Mouse (Mus musculus) midbrain, embryonic 11.5 days (tissue): ENCODE results near the gene B3gntl1. TPM values are rescaled to one million over a fixed set of nuclear protein-coding genes. Genes with fewer than 3 reads are reported as not detected.
A peak's percentile ranks its signal among the peaks of the same experiment; 100 is the strongest.

Experiments used
- ATAC-seq: fragments of 200-750 bp; cut with Nextera tagmentation; 2 replicates; pipeline ENCODE4 v1.8.0; 2017; ENCODE audit warnings: moderate TSS enrichment, moderate library complexity; ENCODE audit not compliant: low FRiP score
- DNase-seq: peaks from one replicate; pipeline ENCODE4 v3.0.0; 2015; ENCODE audit warnings: low spot score; ENCODE audit errors: missing footprints
- H3K27ac ChIP-seq: fragments of 300-500 bp; sonication (generic); 2 replicates; pipeline ENCODE4 v1.5.1; 2014; ENCODE audit warnings: low read depth, low read length
- H3K27me3 ChIP-seq: fragments of 300-500 bp; sonication (generic); 2 replicates; pipeline ENCODE4 v1.6.1; 2014; ENCODE audit warnings: mild to moderate bottlenecking, low read length, moderate library complexity, mixed read lengths; ENCODE audit not compliant: control insufficient read depth, insufficient read depth
- H3K36me3 ChIP-seq: fragments of 300-500 bp; sonication (generic); 2 replicates; pipeline ENCODE4 v1.6.1; 2014; ENCODE audit warnings: mild to moderate bottlenecking, low read length, moderate library complexity, mixed read lengths; ENCODE audit not compliant: control insufficient read depth, insufficient read depth
- H3K4me1 ChIP-seq: fragments of 300-500 bp; sonication (generic); 2 replicates; pipeline ENCODE4 v1.6.1; 2014; ENCODE audit warnings: low read length; ENCODE audit not compliant: control insufficient read depth, insufficient read depth
- H3K4me2 ChIP-seq: fragments of 300-500 bp; sonication (generic); 2 replicates; pipeline ENCODE4 v1.6.1; 2014; ENCODE audit warnings: mild to moderate bottlenecking, moderate library complexity
- H3K4me3 ChIP-seq: fragments of 300-500 bp; sonication (generic); 2 replicates; pipeline ENCODE4 v1.5.1; 2014; ENCODE audit warnings: low read depth, low read length
- H3K9ac ChIP-seq: fragments of 300-500 bp; sonication (generic); 2 replicates; pipeline ENCODE4 v1.6.1; 2014; ENCODE audit warnings: low read length
- H3K9me3 ChIP-seq: fragments of 300-500 bp; sonication (generic); 2 replicates; pipeline ENCODE4 v1.6.1; 2016; ENCODE audit warnings: low read length; ENCODE audit not compliant: control insufficient read depth
- WGBS: fragments of 180-500 bp; shearing (Covaris S2); extraction: QIAGEN DNeasy Blood & Tissue Kit; methylation state at CpG from one replicate; pipeline ENCODE4 v1.1.7; 2014; 5-methylcytosine and 5-hydroxymethylcytosine counted together
- polyA plus RNA-seq: library from polyadenylated mRNA; unstranded; fragments of >200 nt; fragmentation: Nextera tagmentation; extraction: Ambion mirVana; gene quantifications from 2 replicates; pipeline ENCODE4 v1.2.1, GENCODE M21; 2014

The B3gntl1 gene
- 5.2 and 5.6 TPM in 2 replicates for polyA plus RNA-seq

GRCm38 (mm10) chr11:121672990-121673572 lies at the start of gene B3gntl1:
Gene B3gntl1, minus strand, starts transcription at chr11:121673153.
- H3K9ac ChIP-seq: peak within 1 kb of the TSS; percentile 76
- H3K4me3 ChIP-seq: peak within 1 kb of the TSS; percentile 60
- peak within 1 kb of the TSS; percentile 58 for H3K27ac ChIP-seq
- peak; percentile 100 for DNase-seq
- peaks cover 7% of the 10 kb centered on the region for H3K4me1 ChIP-seq
- H3K27me3 ChIP-seq: no peaks in the 10 kb centered on the region
- no peaks in the 10 kb centered on the region for H3K36me3 ChIP-seq
- WGBS: under 1% methylated on average over 46 of the region's 46 CpGs
- H3K4me2 ChIP-seq: peak within 1 kb of the TSS; percentile 75
- no peaks in the 10 kb centered on the region for H3K9me3 ChIP-seq
- ATAC-seq: peak; percentile 100

- no peak overlapping the region for H3K27ac ChIP-seq
- DNase-seq (no peak), ATAC-seq (no peak)
- H3K9ac ChIP-seq: no peak overlapping the region
- no peak overlapping the region for H3K4me2 ChIP-seq
- H3K4me1 ChIP-seq: no peaks in the 10 kb centered on the region
- H3K4me3 ChIP-seq: no peak overlapping the region
- no peaks in the 10 kb centered on the region for H3K27me3 ChIP-seq
- H3K36me3 ChIP-seq: no peaks in the 10 kb centered on the region
- no peaks in the 10 kb centered on the region for H3K9me3 ChIP-seq
- 74% methylated on average over 2 of the region's 2 CpGs for WGBS
Measured at GRCm38 (mm10) chr11:121722434-121722833, 49.5 kb upstream of the B3gntl1 start.

GRCm38 (mm10) chr11:121720752-121721151 lies 47.8 kb upstream of the B3gntl1 start:
- WGBS: 89% methylated on average over 3 of the region's 3 CpGs

GRCm38 (mm10) chr11:121717724-121718123 lies 44.8 kb upstream of the B3gntl1 start:
- H3K36me3 ChIP-seq: no peaks in the 10 kb centered on the region
- WGBS: 65% methylated on average over 6 of the region's 6 CpGs
- H3K9me3 ChIP-seq: no peaks in the 10 kb centered on the region
- DNase-seq (no peak), ATAC-seq (no peak)
- no peak overlapping the region for H3K27ac ChIP-seq
- no peaks in the 10 kb centered on the region for H3K27me3 ChIP-seq
- H3K4me3 ChIP-seq: no peak overlapping the region
- no peaks in the 10 kb centered on the region; the same call in 1 of the 2 replicates for H3K4me1 ChIP-seq
- no peak overlapping the region for H3K9ac ChIP-seq
- H3K4me2 ChIP-seq: no peak overlapping the region

More at GRCm38 (mm10) chr11:121720752-121721151, 47.8 kb upstream of the B3gntl1 start:
- Histone ChIP-seq H3K9me3 (no peaks in the 10 kb centered on the region), H3K27me3 (no peaks in the 10 kb centered on the region), H3K4me3 (no peak overlapping the region), H3K4me1 (no peaks in the 10 kb centered on the region; the same call in 1 of the 2 replicates), H3K27ac (no peak overlapping the region), H3K4me2 (no peak overlapping the region), H3K9ac (no peak overlapping the region), H3K36me3 (no peaks in the 10 kb centered on the region)
- ATAC-seq: no peak
- no peak for DNase-seq

GRCm38 (mm10) chr11:121714745-121715485 lies 42.0 kb upstream of the B3gntl1 start:
- no peak for ATAC-seq
- H3K27me3 ChIP-seq: no peaks in the 10 kb centered on the region
- H3K27ac ChIP-seq: no peak overlapping the region
- WGBS: 90% methylated on average over 2 of the region's 2 CpGs
- no peak overlapping the region for H3K9ac ChIP-seq
- no peak overlapping the region for H3K4me2 ChIP-seq
- no peak for DNase-seq
- H3K36me3 ChIP-seq: no peaks in the 10 kb centered on the region
- H3K4me1 ChIP-seq: no peaks in the 10 kb centered on the region; the same call in 1 of the 2 replicates
- no peaks in the 10 kb centered on the region for H3K9me3 ChIP-seq
- no peak overlapping the region for H3K4me3 ChIP-seq

GRCm38 (mm10) chr11:121713569-121713968 lies 40.6 kb upstream of the B3gntl1 start:
- H3K36me3 ChIP-seq: no peaks in the 10 kb centered on the region
- no peaks in the 10 kb centered on the region; the same call in 1 of the 2 replicates for H3K4me1 ChIP-seq
- no peaks in the 10 kb centered on the region for H3K9me3 ChIP-seq
- H3K4me2 ChIP-seq: no peak overlapping the region
- ATAC-seq (no peak), DNase-seq (no peak)
- WGBS: 87% methylated on average over 2 of the region's 2 CpGs
- no peak overlapping the region for H3K9ac ChIP-seq
- H3K27me3 ChIP-seq: no peaks in the 10 kb centered on the region
- H3K27ac ChIP-seq: no peak overlapping the region
- no peak overlapping the region for H3K4me3 ChIP-seq

- DNase-seq: no peak
- H3K4me1 ChIP-seq: no peaks in the 10 kb centered on the region; the same call in 1 of the 2 replicates
- no peak overlapping the region for H3K4me3 ChIP-seq
- ATAC-seq: no peak
- H3K4me2 ChIP-seq: no peak overlapping the region
- no peaks in the 10 kb centered on the region for H3K27me3 ChIP-seq
- H3K36me3 ChIP-seq: no peaks in the 10 kb centered on the region
- no peak overlapping the region for H3K27ac ChIP-seq
- no peaks in the 10 kb centered on the region for H3K9me3 ChIP-seq
- WGBS: 92% methylated on average over 6 of the region's 6 CpGs
- H3K9ac ChIP-seq: no peak overlapping the region
Measured at GRCm38 (mm10) chr11:121712987-121713386, 40.0 kb upstream of the B3gntl1 start.

- ATAC-seq (no peak), DNase-seq (no peak)
- Histone ChIP-seq H3K4me2 (no peak overlapping the region), H3K9ac (no peak overlapping the region), H3K9me3 (no peaks in the 10 kb centered on the region), H3K4me1 (no peaks in the 10 kb centered on the region), H3K4me3 (no peak overlapping the region), H3K27ac (no peak overlapping the region), H3K27me3 (peaks cover 2% of the 10 kb centered on the region; the same call in 1 of the 2 replicates), H3K36me3 (no peaks in the 10 kb centered on the region)
- WGBS: 96% methylated on average over 5 of the region's 5 CpGs
Measured at GRCm38 (mm10) chr11:121710245-121710644, 37.3 kb upstream of the B3gntl1 start.

- WGBS: 86% methylated on average over 4 of the region's 4 CpGs
- H3K27ac ChIP-seq: no peak overlapping the region
- DNase-seq: no peak
- no peak overlapping the region for H3K9ac ChIP-seq
- H3K4me2 ChIP-seq: no peak overlapping the region
- H3K36me3 ChIP-seq: no peaks in the 10 kb centered on the region
- H3K9me3 ChIP-seq: no peaks in the 10 kb centered on the region
- H3K4me1 ChIP-seq: no peaks in the 10 kb centered on the region
- H3K27me3 ChIP-seq: peaks cover 9% of the 10 kb centered on the region
- no peak overlapping the region for H3K4me3 ChIP-seq
- no peak for ATAC-seq
Measured at GRCm38 (mm10) chr11:121709278-121709677, 36.3 kb upstream of the B3gntl1 start.
